Mouse (Mus musculus) spleen, postnatal 36 days (tissue): ENCODE data around the gene Sly.
"Not testable (repeated sequence)": the region's sequence is repeated elsewhere in the genome, so short reads cannot be mapped to it uniquely, and the experiment has no call there.

Experiments
- DNase-seq, 2 experiments: peaks; one replicate each; pipeline ENCODE4 v3.0.0; 2022; ENCODE audit warnings: low spot score in 2 of 2, mixed read lengths in 1 of 2

Sly gene

GRCm38 (mm10) chrY:57186888-57187287, at the start of gene Sly:
Gene Sly (plus strand): TSS chrY:57187188.
- DNase-seq: not testable (repeated sequence)
